Mouse (Mus musculus) E14TG2a.4 (cell line): ENCODE measurements around the gene Pkdcc.

Experiments
- CTCF ChIP-seq: conservative IDR thresholded peaks from 2 replicates; pipeline ENCODE4 v1.5.1; 2014; ENCODE audit warnings: low read length
- NANOG ChIP-seq: IDR thresholded peaks from 2 replicates; pipeline ENCODE4 v1.6.1; 2014; ENCODE audit warnings: borderline replicate concordance, low read length, mixed read lengths
- POU5F1 ChIP-seq: IDR thresholded peaks from 2 replicates; pipeline ENCODE4 v1.6.1; 2014; ENCODE audit warnings: low read length, borderline replicate concordance

DNA sequence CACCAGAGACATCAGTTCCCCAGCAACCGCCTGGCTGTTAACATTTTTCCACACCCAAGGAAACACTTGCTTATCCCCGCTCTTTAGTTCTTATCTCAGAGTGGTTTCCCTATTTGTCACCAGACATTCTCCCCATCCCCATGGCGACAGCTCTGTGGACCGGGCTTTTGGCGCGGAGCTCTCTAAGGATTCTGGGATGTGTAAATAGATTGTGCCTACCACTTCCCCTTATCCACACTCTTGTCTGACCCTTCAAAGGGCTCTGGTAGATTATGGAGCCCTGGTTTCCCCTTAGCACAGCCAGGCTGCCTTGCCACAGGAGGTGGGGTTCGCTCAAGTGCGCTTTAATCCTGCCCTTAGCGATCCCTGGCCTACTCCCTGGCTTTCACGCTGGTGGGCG lies 16.3 kb downstream of the Pkdcc start:
- TF ChIP-seq CTCF, result no peak
- TF ChIP-seq NANOG, result no peak
- no peak for TF ChIP-seq POU5F1
